Mouse (Mus musculus): ENCODE data around the gene Snrpn. TPM values are rescaled to one million over a fixed set of nuclear protein-coding genes. Genes with fewer than 3 reads are reported as not detected.

The Snrpn gene
- 1,016 and 1,155 TPM in 2 replicates for polyA plus RNA-seq (2021; fragmentation: Nextera tagmentation)
- long read RNA-seq, experiment 1, transcript Snrpn-201 (10 exons, 1,932 nt): major isoform, 1,282 of 1,533 reads
- long read RNA-seq, experiment 1, partial matches to known transcripts: 112 of 1,533 reads
- long read RNA-seq, experiment 1, other reads (novel, unspliced or antisense): 138 of 1,533 reads
- long read RNA-seq, experiment 2, transcript Snrpn-202 (11 exons, 2,076 nt): minor isoform, 9 of 4,479 reads
- long read RNA-seq, experiment 2, transcript Snrpn-201 (10 exons, 1,932 nt): major isoform, 3,821 of 4,479 reads
- long read RNA-seq, experiment 2, partial matches to known transcripts: 24 of 4,479 reads
- long read RNA-seq, experiment 2, other reads (novel, unspliced or antisense): 625 of 4,479 reads

DNA sequence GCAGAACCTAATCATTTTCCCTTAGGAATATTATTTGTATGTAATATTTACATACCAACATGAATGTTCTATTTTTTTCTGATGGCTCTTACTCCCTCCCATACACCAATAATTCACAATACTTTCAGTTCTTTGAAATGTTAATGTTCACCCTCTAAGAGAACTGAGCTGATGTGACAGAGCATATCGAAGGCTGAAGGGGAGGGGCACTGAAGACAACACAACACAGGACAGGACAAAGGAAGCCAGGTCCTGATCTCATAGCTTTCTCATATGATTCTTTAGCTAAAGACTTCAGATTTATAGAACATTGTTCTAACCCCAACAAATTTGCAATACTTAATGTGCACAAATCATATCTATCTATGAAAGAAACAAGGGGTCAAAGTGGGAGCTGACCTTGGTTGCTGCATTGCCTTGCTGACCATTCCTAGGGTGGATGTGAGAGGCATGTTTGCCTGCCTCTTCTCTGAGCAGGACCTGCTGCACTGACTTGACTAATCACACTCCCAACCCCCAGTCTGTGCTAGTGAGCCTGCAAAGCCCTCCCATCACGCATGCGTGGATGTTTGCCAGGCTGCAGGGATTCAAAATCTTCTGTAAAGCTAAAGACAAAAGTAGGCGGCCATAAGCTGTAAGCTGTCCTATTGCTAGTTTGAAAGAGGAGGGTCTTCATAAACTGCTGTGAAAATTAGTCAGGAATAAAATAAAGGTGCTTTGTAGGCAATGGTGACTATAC, at the start of gene Snrpn:
Gene Snrpn (minus strand): TSS at position 478 of the 739 bp plus-strand sequence.

DNA sequence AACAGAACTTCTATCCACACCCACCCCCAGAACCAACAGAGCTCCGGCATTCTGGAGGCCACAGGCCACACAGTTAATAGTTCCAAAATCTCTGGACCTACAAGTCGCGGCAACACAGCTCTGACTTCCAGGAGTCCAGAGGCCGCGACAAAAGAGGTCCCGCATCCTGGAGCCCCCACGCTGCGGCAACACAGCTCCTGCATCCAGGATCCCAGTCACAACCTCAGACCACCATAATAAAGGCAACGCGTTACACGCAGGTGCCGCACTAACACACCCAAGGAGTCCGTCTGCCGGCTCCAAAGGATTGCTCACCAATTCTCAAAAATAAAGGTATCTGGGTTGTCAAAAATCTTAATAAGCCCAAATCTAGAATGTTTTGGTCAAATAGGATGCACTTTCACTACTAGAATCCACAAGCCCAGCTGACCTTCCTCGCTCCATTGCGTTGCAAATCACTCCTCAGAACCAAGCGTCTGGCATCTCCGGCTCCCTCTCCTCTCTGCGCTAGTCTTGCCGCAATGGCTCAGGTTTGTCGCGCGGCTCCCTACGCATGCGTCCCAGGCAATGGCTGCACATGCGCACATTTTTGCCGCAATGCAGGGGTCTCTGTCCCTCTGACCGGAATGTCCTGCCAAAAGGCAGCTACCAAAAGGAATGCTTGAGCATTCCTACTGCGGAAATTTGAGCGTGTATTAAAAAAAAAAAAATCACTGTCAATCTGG, 135.3 kb downstream of the Snrpn start, which contains the start of the genes Snurf and Gm38393:
Gene Snurf (minus strand): TSS at position 444 of the 725 bp plus-strand sequence.
Gene Gm38393 (minus strand): TSS at position 459 of the 725 bp plus-strand sequence.

Other genes with a start within 250 kb of the Snrpn start
- 694 and 723 TPM in 2 replicates for gene Snurf, start 135.2 kb downstream of the Snrpn start, polyA plus RNA-seq (2021; fragmentation: Nextera tagmentation)
- gene Gm38393, start 135.2 kb downstream of the Snrpn start, polyA plus RNA-seq (2021; fragmentation: Nextera tagmentation): 5.3 and 6.6 TPM in 2 replicates